Mouse (Mus musculus) embryonic facial prominence, embryonic 11.5 days (tissue): Measurements from ENCODE around the gene Gm11096. TPM values are rescaled to one million over a fixed set of nuclear protein-coding genes. Genes with fewer than 3 reads are reported as not detected.
A peak's percentile ranks its signal among the peaks of the same experiment; 100 is the strongest.

ENCODE experiments used
- ATAC-seq: fragments of 200-750 bp; cut with Nextera tagmentation; replicated peaks from 2 replicates; pipeline ENCODE4 v1.8.0; 2017; ENCODE audit warnings: low read depth; ENCODE audit not compliant: insufficient number of reproducible peaks, low FRiP score, low TSS enrichment
- DNase-seq: peaks from one replicate; pipeline ENCODE4 v3.0.0-alpha.2; 2015; ENCODE audit warnings: low spot score
- H3K27ac ChIP-seq: fragments of 300-500 bp; sonication (generic); replicated peaks from 2 replicates; pipeline ENCODE4 v1.5.1; 2014; ENCODE audit warnings: mild to moderate bottlenecking, low read depth, low read length, control low read depth
- H3K27me3 ChIP-seq: fragments of 300-500 bp; sonication (generic); 2 replicates; pipeline ENCODE4 v1.6.1; 2014; ENCODE audit warnings: mild to moderate bottlenecking, low read length, moderate library complexity, mixed read lengths; ENCODE audit not compliant: control insufficient read depth, insufficient read depth
- H3K36me3 ChIP-seq: fragments of 300-500 bp; sonication (generic); replicated peaks from 2 replicates; pipeline ENCODE4 v1.6.1; 2014; ENCODE audit warnings: low read depth, mild to moderate bottlenecking, low read length, moderate library complexity, mixed read lengths; ENCODE audit not compliant: control insufficient read depth, insufficient read depth
- H3K4me1 ChIP-seq: fragments of 300-500 bp; sonication (generic); 2 replicates; pipeline ENCODE4 v1.6.1; 2014; ENCODE audit warnings: low read length, mixed read lengths; ENCODE audit not compliant: control insufficient read depth, insufficient read depth
- H3K4me2 ChIP-seq: fragments of 300-500 bp; sonication (generic); 2 replicates; pipeline ENCODE4 v1.6.1; 2014; ENCODE audit warnings: low read depth, mild to moderate bottlenecking, control low read depth, low read length, moderate library complexity
- H3K4me3 ChIP-seq: fragments of 300-500 bp; sonication (generic); 2 replicates; pipeline ENCODE4 v1.5.1; 2014; ENCODE audit warnings: low read depth, low read length, control low read depth
- H3K9ac ChIP-seq: fragments of 300-500 bp; sonication (generic); replicated peaks from 2 replicates; pipeline ENCODE4 v1.6.1; 2014; ENCODE audit warnings: mild to moderate bottlenecking, control low read depth, low read length
- H3K9me3 ChIP-seq: fragments of 300-500 bp; sonication (generic); replicated peaks from 2 replicates; pipeline ENCODE4 v1.6.1; 2016; ENCODE audit warnings: mild to moderate bottlenecking, low read length, inconsistent platforms, mixed read lengths; ENCODE audit not compliant: control insufficient read depth
- WGBS: fragments of 180-500 bp; shearing (Covaris S2); extraction: QIAGEN DNeasy Blood & Tissue Kit; methylation state at CpG from one replicate; pipeline ENCODE4 v1.1.7; 2014; 5-methylcytosine and 5-hydroxymethylcytosine counted together
- polyA plus RNA-seq: library from polyadenylated mRNA; unstranded; fragments of >200 nt; fragmentation: Nextera tagmentation; extraction: Ambion mirVana; gene quantifications from 2 replicates; pipeline ENCODE4 v1.2.1, GENCODE M21; 2014

The Gm11096 gene
- not detected in 2 replicates for polyA plus RNA-seq

DNA sequence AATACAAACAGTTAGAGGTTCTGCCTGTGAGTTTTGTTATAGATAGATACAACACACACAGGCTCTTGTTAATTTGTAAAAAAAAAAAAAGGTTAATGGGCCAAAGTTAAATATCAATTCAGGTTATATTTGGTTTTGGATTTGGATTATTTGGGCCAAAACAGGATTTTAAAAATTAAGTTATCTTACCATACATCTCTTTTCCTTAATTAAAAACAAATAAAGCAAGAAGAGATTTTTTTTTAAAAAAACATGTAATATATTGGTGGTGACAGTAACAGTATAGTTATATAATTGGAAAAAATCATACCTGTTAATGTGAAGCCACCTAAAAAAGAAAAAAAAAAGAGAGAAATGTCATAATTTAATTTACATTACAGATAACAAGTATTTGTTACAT is at the start of gene Gm11096:
Gene Gm11096, plus strand, starts transcription at position 301 of the 400 bp plus-strand sequence.
- no peak within 1 kb of the TSS for H3K4me3 ChIP-seq

DNA sequence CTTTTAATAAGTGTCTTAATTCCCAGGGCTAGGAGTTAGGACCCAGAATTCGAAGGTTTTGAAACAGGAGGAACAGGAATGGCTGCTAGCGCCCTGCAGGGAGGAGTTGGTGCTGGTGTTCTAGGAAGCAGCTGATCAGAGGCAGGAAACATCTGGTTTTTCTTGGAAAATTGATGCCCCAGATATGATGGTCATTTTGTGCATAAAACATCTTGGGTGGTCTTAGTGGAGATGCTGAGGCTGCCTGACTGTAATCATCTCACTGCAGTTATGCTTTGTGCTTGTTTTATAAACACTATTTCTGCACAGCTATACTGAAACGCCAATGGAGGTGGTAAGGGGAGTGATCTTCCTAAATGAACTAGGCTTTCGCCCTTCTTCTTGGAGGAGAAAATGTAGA is 48.5 kb upstream of the Gm11096 start:
- DNase-seq (peak; percentile 41), ATAC-seq (no peak)
- Histone ChIP-seq H3K36me3 (no peaks in the 10 kb centered on the region), H3K4me3 (no peak overlapping the region), H3K9ac (no peak overlapping the region), H3K27ac (no peak overlapping the region), H3K27me3 (no peaks in the 10 kb centered on the region), H3K9me3 (no peaks in the 10 kb centered on the region), H3K4me2 (no peak overlapping the region), H3K4me1 (no peaks in the 10 kb centered on the region)
- 55% methylated on average over 4 of the region's 4 CpGs for WGBS

More for the DNA sequence above, at the start of gene Gm11096:
- Histone ChIP-seq H3K9me3 (no peaks in the 10 kb centered on the region), H3K4me1 (no peaks in the 10 kb centered on the region), H3K4me2 (no peak within 1 kb of the TSS), H3K27me3 (no peaks in the 10 kb centered on the region), H3K27ac (no peak within 1 kb of the TSS), H3K9ac (no peak within 1 kb of the TSS), H3K36me3 (no peaks in the 10 kb centered on the region)
- no peak for ATAC-seq
- DNase-seq: no peak

DNA sequence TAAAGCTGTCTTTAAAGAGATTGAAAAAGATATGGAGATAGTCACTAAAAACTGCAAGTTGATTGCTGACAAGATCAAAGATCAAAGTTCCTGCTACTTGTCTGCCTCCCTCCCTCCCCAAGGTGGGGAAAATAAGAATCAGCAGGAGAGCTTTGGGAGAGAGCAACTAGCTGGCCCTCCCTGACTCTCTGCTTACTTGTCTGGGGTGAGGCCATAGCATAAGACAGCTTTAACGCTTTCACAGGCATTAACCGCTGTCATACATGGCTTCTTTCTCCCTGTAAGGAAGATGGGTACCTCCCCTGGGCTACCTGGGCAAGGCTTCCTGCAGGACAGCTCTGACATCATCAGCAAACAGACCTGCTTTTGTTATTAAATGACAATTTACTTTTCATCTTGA is 47.4 kb upstream of the Gm11096 start:
- Histone ChIP-seq H3K27ac (no peak overlapping the region), H3K36me3 (no peaks in the 10 kb centered on the region), H3K4me1 (no peaks in the 10 kb centered on the region), H3K4me2 (no peak overlapping the region), H3K27me3 (no peaks in the 10 kb centered on the region), H3K4me3 (no peak overlapping the region), H3K9me3 (no peaks in the 10 kb centered on the region), H3K9ac (no peak overlapping the region)
- ATAC-seq: no peak
- DNase-seq: no peak
- WGBS: 45% methylated on average over 2 of the region's 2 CpGs

DNA sequence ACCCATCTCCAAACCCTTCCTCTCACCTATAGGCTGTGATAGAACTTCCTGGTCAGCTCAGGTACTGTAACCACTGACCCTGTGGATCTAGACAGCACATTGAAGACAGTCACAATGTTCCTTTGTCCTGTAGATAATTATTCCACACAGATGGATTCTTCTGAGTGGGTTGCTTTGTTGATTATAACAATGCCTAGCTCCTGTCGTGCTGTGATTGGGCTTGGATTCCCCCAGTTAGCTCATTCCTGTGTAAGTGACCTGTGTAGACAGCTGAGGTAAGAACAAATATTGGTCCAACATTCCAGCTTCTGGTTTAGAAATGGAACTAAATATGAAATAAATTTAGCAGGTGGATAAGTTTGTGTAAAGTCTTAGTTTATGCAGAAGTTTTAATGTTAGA is 44.1 kb upstream of the Gm11096 start:
- no peaks in the 10 kb centered on the region for H3K27me3 ChIP-seq
- no peaks in the 10 kb centered on the region for H3K36me3 ChIP-seq
- no peak overlapping the region for H3K4me3 ChIP-seq
- no peaks in the 10 kb centered on the region for H3K9me3 ChIP-seq
- DNase-seq (no peak), ATAC-seq (no peak)
- 58% methylated on average over 1 of the region's 1 CpGs for WGBS
- no peak overlapping the region for H3K4me2 ChIP-seq
- H3K27ac ChIP-seq: no peak overlapping the region
- H3K4me1 ChIP-seq: no peaks in the 10 kb centered on the region
- H3K9ac ChIP-seq: no peak overlapping the region

DNA sequence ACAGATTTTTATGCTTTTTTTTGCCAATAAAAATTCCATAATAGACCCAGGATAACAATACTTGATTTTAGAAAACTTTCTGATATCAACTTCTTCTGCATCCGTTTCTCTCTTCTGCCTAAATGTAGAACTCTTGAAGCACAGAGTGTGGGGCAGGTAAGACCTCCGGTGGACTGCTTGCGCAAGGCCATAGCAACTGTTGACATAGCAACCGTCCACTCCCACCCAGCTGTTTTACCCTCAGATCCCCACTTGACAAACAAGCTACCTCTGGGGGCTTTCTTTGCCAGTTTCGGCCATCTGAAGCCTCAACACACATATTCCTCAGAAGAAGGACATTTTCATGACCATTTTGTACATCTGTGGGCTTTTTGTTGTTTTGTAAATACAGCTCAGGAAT is 41.2 kb upstream of the Gm11096 start:
- Histone ChIP-seq H3K27me3 (no peaks in the 10 kb centered on the region), H3K9me3 (no peaks in the 10 kb centered on the region), H3K27ac (no peak overlapping the region), H3K9ac (no peak overlapping the region), H3K36me3 (no peaks in the 10 kb centered on the region), H3K4me2 (no peak overlapping the region), H3K4me3 (no peak overlapping the region), H3K4me1 (no peaks in the 10 kb centered on the region)
- DNase-seq: no peak
- ATAC-seq: no peak
- WGBS: 68% methylated on average over 5 of the region's 5 CpGs

DNA sequence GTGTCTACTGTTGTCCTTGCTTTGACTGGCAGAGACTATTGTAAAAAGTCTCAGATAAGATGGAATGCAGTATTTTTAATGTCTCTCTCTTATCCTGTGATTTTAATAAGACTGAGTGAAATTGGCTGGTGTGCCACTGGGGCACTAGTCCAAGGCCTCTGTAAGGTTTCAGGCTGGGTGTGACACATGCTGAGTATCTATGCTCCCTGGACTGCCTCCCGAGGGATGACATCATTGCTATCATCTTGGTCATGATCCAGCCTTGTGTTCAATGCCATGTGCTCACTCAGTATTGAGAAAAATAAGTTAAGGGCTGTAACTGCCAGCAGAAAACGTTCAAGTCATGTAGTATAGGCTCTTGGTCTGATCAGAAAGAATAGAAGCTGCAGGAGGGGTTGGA is 38.9 kb upstream of the Gm11096 start:
- 75% methylated on average over 2 of the region's 2 CpGs for WGBS
- no peak overlapping the region for H3K27ac ChIP-seq
- no peaks in the 10 kb centered on the region for H3K36me3 ChIP-seq
- no peaks in the 10 kb centered on the region for H3K4me1 ChIP-seq
- DNase-seq (no peak), ATAC-seq (no peak)
- no peaks in the 10 kb centered on the region for H3K27me3 ChIP-seq
- no peak overlapping the region for H3K9ac ChIP-seq
- no peak overlapping the region for H3K4me3 ChIP-seq
- H3K4me2 ChIP-seq: no peak overlapping the region
- H3K9me3 ChIP-seq: no peaks in the 10 kb centered on the region

DNA sequence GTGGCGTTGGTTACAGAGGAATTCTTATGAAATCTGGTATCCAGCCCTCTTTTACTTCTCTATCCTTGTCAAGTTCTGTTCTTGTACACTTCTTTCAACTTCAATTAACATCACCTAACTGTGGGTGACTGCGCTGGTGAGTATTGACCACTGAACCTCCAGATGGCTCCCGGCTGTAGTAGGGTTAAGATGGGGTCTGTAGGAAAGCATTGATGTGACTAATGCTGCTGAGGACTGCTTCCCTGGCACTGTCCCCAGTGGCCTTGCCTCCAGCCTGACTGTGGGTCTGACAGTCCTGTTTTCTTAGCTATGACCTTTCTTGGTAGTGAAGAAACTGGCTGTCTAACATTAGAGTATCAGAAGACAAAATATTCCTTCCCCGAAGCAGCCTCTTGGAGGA is 38.4 kb upstream of the Gm11096 start:
- WGBS: 69% methylated on average over 4 of the region's 4 CpGs
- no peak overlapping the region for H3K9ac ChIP-seq
- H3K36me3 ChIP-seq: no peaks in the 10 kb centered on the region
- no peaks in the 10 kb centered on the region for H3K9me3 ChIP-seq
- no peak overlapping the region for H3K4me2 ChIP-seq
- ATAC-seq: no peak
- DNase-seq: no peak
- no peaks in the 10 kb centered on the region for H3K27me3 ChIP-seq
- no peaks in the 10 kb centered on the region for H3K4me1 ChIP-seq
- H3K27ac ChIP-seq: no peak overlapping the region
- H3K4me3 ChIP-seq: no peak overlapping the region

DNA sequence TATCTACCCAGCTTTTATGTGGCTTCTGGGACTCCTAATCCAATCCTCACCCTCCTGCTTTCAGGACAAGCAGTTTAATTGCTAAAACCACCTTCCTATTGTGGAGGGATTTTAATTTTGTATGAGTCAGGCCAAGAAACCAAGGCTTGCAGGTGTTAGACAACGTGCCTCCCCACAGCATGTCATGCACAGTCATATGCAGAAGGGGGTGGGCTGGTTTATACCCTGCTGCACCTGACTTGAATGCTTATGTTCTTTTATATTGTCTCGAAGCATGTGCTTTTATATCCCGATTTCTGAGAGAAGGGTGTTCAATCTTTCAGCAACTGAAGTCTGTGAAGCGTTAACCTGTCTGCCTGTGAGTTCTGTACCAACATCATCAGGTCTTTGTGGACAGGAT is 37.3 kb upstream of the Gm11096 start:
- no peak overlapping the region for H3K9ac ChIP-seq
- no peak overlapping the region for H3K27ac ChIP-seq
- H3K9me3 ChIP-seq: no peaks in the 10 kb centered on the region
- H3K4me2 ChIP-seq: no peak overlapping the region
- H3K27me3 ChIP-seq: no peaks in the 10 kb centered on the region
- ATAC-seq (no peak), DNase-seq (no peak)
- H3K4me3 ChIP-seq: no peak overlapping the region
- no peaks in the 10 kb centered on the region for H3K4me1 ChIP-seq
- 80% methylated on average over 4 of the region's 4 CpGs for WGBS
- H3K36me3 ChIP-seq: no peaks in the 10 kb centered on the region
